Mouse (Mus musculus) CH12.LX (cell line): Measurements from ENCODE around the gene Timm22. TPM values are rescaled to one million over a fixed set of nuclear protein-coding genes. Genes with fewer than 3 reads are reported as not detected.

Experiments used
- DNase-seq: peaks from one replicate; pipeline ENCODE4 v3.0.0-alpha.2; 2013; ENCODE audit errors: extremely low read depth
- H3K27ac ChIP-seq: 2 replicates; pipeline ENCODE4 v1.5.1; 2012; ENCODE audit warnings: low read depth, mild to moderate bottlenecking, control low read depth, moderate library complexity; ENCODE audit not compliant: insufficient read depth
- H3K27me3 ChIP-seq: replicated peaks from 2 replicates; pipeline ENCODE3; 2012; ENCODE audit warnings: inconsistent platforms
- H3K36me3 ChIP-seq, 2 experiments: replicated peaks in 1 of 2; 2 replicates each; pipeline versions ENCODE3 to v1.6.1; 2012; ENCODE audit warnings: inconsistent platforms in 1 of 2, low read length in 1 of 2, mild to moderate bottlenecking in 1 of 2, mixed read lengths in 1 of 2, moderate library complexity in 1 of 2; ENCODE audit not compliant: control insufficient read depth in 1 of 2, insufficient read depth in 1 of 2
- H3K4me1 ChIP-seq, 2 experiments: 2 replicates each; pipeline ENCODE4 v1.6.1; 2012; ENCODE audit warnings: inconsistent platforms in 1 of 2, moderate library complexity in 1 of 2; ENCODE audit not compliant: insufficient read depth in 2 of 2, control insufficient read depth in 1 of 2
- H3K4me2 ChIP-seq: 2 replicates; pipeline ENCODE4 v1.6.1; 2012; ENCODE audit warnings: low read depth, mild to moderate bottlenecking, control low read depth; ENCODE audit not compliant: poor library complexity, insufficient read depth, severe bottlenecking
- H3K4me3 ChIP-seq, 3 experiments: fragments of 150-350 bp in 1 of 3; sonication (generic) in 1 of 3; replicated peaks in 1 of 3; 2 replicates each; pipeline versions ENCODE3 to v1.5.1; 2011 to 2012; ENCODE audit warnings: low read depth in 2 of 3, low read length in 2 of 3, mild to moderate bottlenecking in 2 of 3, moderate library complexity in 2 of 3, control low read depth in 1 of 3, improper control_type of control experiment in 1 of 3, inconsistent platforms in 1 of 3, mixed read lengths in 1 of 3; ENCODE audit not compliant: poor library complexity in 1 of 3
- H3K79me2 ChIP-seq: replicated peaks from 2 replicates; pipeline ENCODE4 v1.6.1; 2012; ENCODE audit warnings: mild to moderate bottlenecking, moderate library complexity; ENCODE audit not compliant: control insufficient read depth, poor library complexity, insufficient read depth, severe bottlenecking; ENCODE audit errors: extremely low read depth
- H3K9ac ChIP-seq: 2 replicates; pipeline ENCODE4 v1.6.1; 2012; ENCODE audit warnings: low read depth, mild to moderate bottlenecking, control low read depth, moderate library complexity; ENCODE audit not compliant: insufficient read depth
- H3K9me3 ChIP-seq: replicated peaks from 2 replicates; pipeline ENCODE3; 2012; ENCODE audit warnings: low read length, inconsistent platforms, mixed read lengths
- CTCF ChIP-seq, 2 experiments: IDR thresholded peaks in 1 of 2; conservative IDR thresholded peaks in 1 of 2; 2 replicates each; pipeline ENCODE4 v1.5.1; 2011 to 2012; ENCODE audit warnings: low read depth in 2 of 2, low read length in 2 of 2, improper control_type of control experiment in 1 of 2, inconsistent platforms in 1 of 2, mild to moderate bottlenecking in 1 of 2, moderate library complexity in 1 of 2
- E2F4 ChIP-seq: IDR thresholded peaks from 2 replicates; pipeline ENCODE4 v1.6.1; 2011; ENCODE audit warnings: low read depth, low read length, improper control_type of control experiment; ENCODE audit not compliant: insufficient replicate concordance
- ETS1 ChIP-seq: conservative IDR thresholded peaks from 2 replicates; pipeline ENCODE4 v1.6.1; 2012; ENCODE audit warnings: low read depth, mild to moderate bottlenecking, inconsistent platforms, low read length, improper control_type of control experiment, moderate library complexity
- JUND ChIP-seq: conservative IDR thresholded peaks from 2 replicates; pipeline ENCODE4 v1.6.1; 2011; ENCODE audit warnings: low read depth, low read length, improper control_type of control experiment
- MAZ ChIP-seq: IDR thresholded peaks from 2 replicates; pipeline ENCODE4 v1.6.1; 2012; ENCODE audit warnings: low read depth, mild to moderate bottlenecking, inconsistent platforms, low read length, improper control_type of control experiment, moderate library complexity
- MEF2A ChIP-seq: IDR thresholded peaks from 2 replicates; pipeline ENCODE4 v1.6.1; 2014; ENCODE audit warnings: low read depth, mild to moderate bottlenecking, inconsistent platforms, low read length, improper control_type of control experiment, borderline replicate concordance
- NELFE ChIP-seq: IDR thresholded peaks from 2 replicates; pipeline ENCODE4 v1.6.1; 2011; ENCODE audit warnings: low read depth, low read length, improper control_type of control experiment
- NRF1 ChIP-seq: IDR thresholded peaks from 2 replicates; pipeline ENCODE4 v1.6.1; 2014; ENCODE audit warnings: low read depth, mild to moderate bottlenecking, inconsistent platforms, low read length, improper control_type of control experiment, moderate library complexity
- POLR2A ChIP-seq: IDR thresholded peaks from 2 replicates; pipeline ENCODE4 v1.6.1; 2011; ENCODE audit warnings: low read depth, mild to moderate bottlenecking, improper control_type of control experiment, low read length
- POLR2AphosphoS2 ChIP-seq: IDR thresholded peaks from 2 replicates; pipeline ENCODE4 v1.6.1; 2011; ENCODE audit warnings: low read depth, low read length, improper control_type of control experiment
- RAD21 ChIP-seq: IDR thresholded peaks from 2 replicates; pipeline ENCODE4 v1.6.1; 2011; ENCODE audit warnings: low read depth, mild to moderate bottlenecking, low read length, improper control_type of control experiment, moderate library complexity
- SIN3A ChIP-seq: IDR thresholded peaks from 2 replicates; pipeline ENCODE4 v1.6.1; 2012; ENCODE audit warnings: low read length, improper control_type of control experiment, inconsistent platforms
- TCF12 ChIP-seq: IDR thresholded peaks from 2 replicates; pipeline ENCODE4 v1.6.1; 2014; ENCODE audit warnings: low read depth, mild to moderate bottlenecking, inconsistent platforms, low read length, improper control_type of control experiment
- USF1 ChIP-seq: IDR thresholded peaks from 2 replicates; pipeline ENCODE4 v1.6.1; 2014; ENCODE audit warnings: low read depth, mild to moderate bottlenecking, inconsistent platforms, low read length, improper control_type of control experiment
- USF2 ChIP-seq: conservative IDR thresholded peaks from 2 replicates; pipeline ENCODE4 v1.6.1; 2011; ENCODE audit warnings: low read depth, low read length, improper control_type of control experiment
- ZC3H11A ChIP-seq: IDR thresholded peaks from 2 replicates; pipeline ENCODE4 v1.6.1; 2012; ENCODE audit warnings: low read depth, mild to moderate bottlenecking, inconsistent platforms, low read length, improper control_type of control experiment
- ZNF384 ChIP-seq: IDR thresholded peaks from 2 replicates; pipeline ENCODE4 v1.6.1; 2012; ENCODE audit warnings: low read depth, low read length, improper control_type of control experiment, inconsistent platforms
- dilution Hi-C: fragments of 300-500 bp; cut with MboI; formaldehyde crosslinking; loops from 2 replicates; pipeline ENCODE4 v1.14.3; 2020; ENCODE audit warnings: low sequenced_read_pairs; ENCODE audit not compliant: extremely low pct_unique_long_range_greater_than_20kb, extremely low pct_ligation_motif_present
- in situ Hi-C: fragments of 300-500 bp; cut with MboI; formaldehyde crosslinking; loops from 3 replicates; pipeline ENCODE4 v1.14.3; 2019; ENCODE audit warnings: low sequenced_read_pairs, low pct_ligation_motif_present, low pct_unique_long_range_greater_than_20kb, mixed read lengths
- polyA plus RNA-seq: library from polyadenylated mRNA; unstranded; fragments of >175 nt; gene quantifications from 2 replicates; pipeline ENCODE4 v1.2.1, GENCODE M21; 2012; ENCODE audit warnings: low read depth; ENCODE audit not compliant: insufficient read length
- total RNA-seq, 2 experiments: library from RNA; depleted of rRNA; stranded (reverse); fragments of 300-350 nt in 1 of 2; fragments of >200 nt in 1 of 2; gene quantifications; 2 replicates each; pipeline ENCODE4 v1.2.3; 2012 to 2014

Gene Timm22
- total and polyA plus RNA-seq, 3 experiments, result 44.6 to 81.4 (median 53.8) TPM

- no peak overlapping the region for H3K27ac ChIP-seq
- H3K36me3 ChIP-seq, result peaks cover 40 to 90% of the 10 kb centered on the region in 2 experiments
- H3K4me2 ChIP-seq, result no peak overlapping the region
- H3K4me1 ChIP-seq, result peaks cover 0 to 22% of the 10 kb centered on the region in 2 experiments; a peak in 1 of 4 replicates
- no peak for DNase-seq
- in situ Hi-C loops, result no loop called here
- H3K4me3 ChIP-seq, result no peak overlapping the region
- TF ChIP-seq E2F4, result no peak
- TF ChIP-seq NELFE, result no peak
- no peak for TF ChIP-seq SIN3A
- TF ChIP-seq TCF12, result no peak
- no peak for TF ChIP-seq POLR2A
- no peak for TF ChIP-seq JUND
- no peak for TF ChIP-seq MAZ
- TF ChIP-seq POLR2AphosphoS2, result no peak
- H3K9ac ChIP-seq, result no peak overlapping the region
- no peaks in the 10 kb centered on the region for H3K79me2 ChIP-seq
- dilution Hi-C loops, result no loop called here
- no peaks in the 10 kb centered on the region for H3K9me3 ChIP-seq
- H3K27me3 ChIP-seq, result no peaks in the 10 kb centered on the region
These were observed 19.0 kb downstream of the Timm22 start for GRCm38 (mm10) chr11:76425749-76426148.

DNA sequence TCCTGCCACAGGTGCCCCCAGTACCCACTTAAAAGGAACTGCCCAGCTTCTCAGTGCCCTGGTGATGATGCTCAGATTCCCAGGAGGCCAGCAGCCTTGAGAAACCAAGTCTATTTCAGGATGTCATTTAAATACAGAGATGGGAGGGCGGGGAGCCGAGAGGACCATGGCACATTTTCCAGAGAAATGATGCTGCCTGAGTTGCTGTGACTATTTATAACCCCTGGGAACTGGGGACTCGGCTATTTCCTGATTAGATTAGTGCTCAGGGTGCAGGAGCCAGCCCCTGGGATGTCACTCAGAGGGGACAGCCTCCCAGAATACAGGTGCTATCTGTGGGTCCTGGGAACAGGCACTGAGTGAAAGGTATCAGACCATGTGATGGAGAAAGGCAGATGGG lies 21.0 kb downstream of the Timm22 start:
- Histone ChIP-seq H3K4me3 (no peak overlapping the region), H3K4me1 (peaks cover 0 to 22% of the 10 kb centered on the region in 2 experiments; a peak in 1 of 4 replicates), H3K9ac (no peak overlapping the region), H3K27me3 (no peaks in the 10 kb centered on the region), H3K27ac (no peak overlapping the region), H3K36me3 (peaks cover 25 to 87% of the 10 kb centered on the region in 2 experiments)
- dilution Hi-C loops (no loop called here), in situ Hi-C loops (no loop called here)
- DNase-seq, result no peak
- TF ChIP-seq MAZ (no peak), ZC3H11A (no peak), MEF2A (no peak), ZNF384 (no peak), USF2 (no peak), USF1 (no peak), ETS1 (no peak)
- TF ChIP-seq, all 38 proteins: peak for 0
- no peak overlapping the region for H3K4me2 ChIP-seq
- H3K9me3 ChIP-seq, result no peaks in the 10 kb centered on the region
- H3K79me2 ChIP-seq, result no peaks in the 10 kb centered on the region

DNA sequence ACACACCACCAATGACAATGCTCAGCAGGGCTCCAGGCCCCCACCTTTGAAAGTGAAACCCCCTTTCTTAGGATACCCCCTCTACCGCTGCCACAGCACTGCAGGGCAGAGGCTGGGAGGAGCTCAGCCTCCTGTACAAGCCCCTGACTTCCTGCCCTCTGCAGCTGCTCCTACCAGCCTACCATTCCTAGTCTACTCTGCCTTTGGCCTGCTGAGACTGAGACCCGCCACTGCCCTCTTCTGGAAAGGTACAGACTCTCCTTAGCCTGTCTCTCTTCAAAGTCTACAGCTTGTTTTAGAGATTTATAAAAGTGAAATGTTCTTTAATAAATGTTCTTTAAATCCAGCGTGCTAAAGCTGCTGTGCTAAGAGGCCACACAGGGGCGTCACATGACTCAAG lies 22.3 kb downstream of the Timm22 start:
- peaks cover 0 to 22% of the 10 kb centered on the region in 2 experiments; a peak in 1 of 4 replicates for H3K4me1 ChIP-seq
- H3K27ac ChIP-seq, result no peak overlapping the region
- no peak overlapping the region for H3K4me2 ChIP-seq
- peak; percentile 36 for DNase-seq
- H3K4me3 ChIP-seq, result no peak overlapping the region
- no peaks in the 10 kb centered on the region for H3K27me3 ChIP-seq
- TF ChIP-seq RAD21 (peak; percentile 16), CTCF (conservative IDR thresholded peaks at IDR 0.05 in 1 of 2, IDR thresholded peaks at IDR 0.05 in 1 of 2; ENCODE audit: low read depth in 2 of 2, low read length in 2 of 2) (peak in 1 of 2 experiments; percentile 42; a peak in 2 of 4 replicates), NRF1 (no peak)
- peaks cover 14 to 87% of the 10 kb centered on the region in 2 experiments for H3K36me3 ChIP-seq
- in situ Hi-C loops, result no loop called here
- H3K79me2 ChIP-seq, result no peaks in the 10 kb centered on the region
- H3K9me3 ChIP-seq, result no peaks in the 10 kb centered on the region
- H3K9ac ChIP-seq, result no peak overlapping the region
- dilution Hi-C loops, result no loop called here
